Mouse (Mus musculus) left cerebral cortex, adult 2 months (tissue): ENCODE measurements around the gene Camta1. TPM values are rescaled to one million over a fixed set of nuclear protein-coding genes. Genes with fewer than 3 reads are reported as not detected.
A peak's percentile ranks its signal among the peaks of the same experiment; 100 is the strongest.

Experiments used
- DNase-seq, 2 experiments: peaks; one replicate each; pipeline ENCODE4 v3.0.0; 2021 to 2022; ENCODE audit warnings: low spot score in 2 of 2, mixed read lengths in 1 of 2; ENCODE audit errors: extremely low spot score in 1 of 2
- H3K27ac ChIP-seq: fragments of 200-600 bp; 2 replicates; pipeline ENCODE4 v1.8.1; 2022
- H3K4me3 ChIP-seq: fragments of 200-600 bp; 2 replicates; pipeline ENCODE4 v1.8.1; 2022
- CTCF ChIP-seq: fragments of 200-600 bp; IDR thresholded peaks from 2 replicates; pipeline ENCODE4 v1.8.1; 2022; ENCODE audit warnings: antibody characterized with exemption, mild to moderate bottlenecking, moderate library complexity
- intact Hi-C: fragments of 180-260 bp; cut with DNase I; formaldehyde crosslinking; loops from one replicate; pipeline ENCODE4 v1.15.1; 2025
- total RNA-seq, 2 experiments: library from RNA; stranded (reverse); gene quantifications; 2 replicates each; pipeline ENCODE4 v1.2.3; 2021

Gene Camta1
- total RNA-seq, 2 experiments from 2014 or later, result 242 to 255 TPM

DNA sequence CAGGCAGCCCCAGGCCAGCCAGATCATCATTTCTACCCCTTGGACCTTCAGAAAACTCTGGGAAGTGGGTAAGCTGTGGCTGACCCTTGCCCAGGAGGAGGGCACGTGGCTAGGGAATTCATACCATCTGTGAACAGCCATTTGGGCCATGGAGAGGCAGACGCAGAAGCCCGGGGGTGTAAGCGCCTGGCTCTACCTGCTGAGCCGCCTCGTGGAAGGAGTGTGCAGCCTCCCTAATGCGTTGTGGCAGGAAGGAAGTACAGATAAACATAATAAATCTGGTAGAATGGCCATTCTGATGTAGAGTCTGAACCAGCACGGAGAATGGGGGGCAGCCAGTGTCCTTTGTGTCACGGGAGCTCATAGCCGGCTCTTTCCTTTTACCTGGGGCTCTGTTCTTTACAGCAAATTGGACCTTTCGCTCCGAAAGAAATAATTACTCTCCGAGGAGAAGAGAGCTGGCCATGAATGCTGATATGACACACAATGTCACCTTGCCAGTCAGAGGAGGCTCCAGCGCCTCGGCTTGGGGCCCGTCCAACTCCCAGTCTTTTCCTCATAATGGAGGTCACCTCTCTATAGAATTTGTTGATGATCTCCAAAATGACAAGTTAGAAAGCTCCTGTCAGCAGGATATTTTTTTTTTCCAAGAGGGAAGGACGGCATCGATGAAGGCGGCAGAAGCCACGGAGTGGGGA lies 500.6 kb downstream of the Camta1 start:
- Histone ChIP-seq H3K27ac (no peak overlapping the region), H3K4me3 (no peak overlapping the region)
- intact Hi-C loops, result no loop called here
- no peak for TF ChIP-seq CTCF
- no peak for DNase-seq

DNA sequence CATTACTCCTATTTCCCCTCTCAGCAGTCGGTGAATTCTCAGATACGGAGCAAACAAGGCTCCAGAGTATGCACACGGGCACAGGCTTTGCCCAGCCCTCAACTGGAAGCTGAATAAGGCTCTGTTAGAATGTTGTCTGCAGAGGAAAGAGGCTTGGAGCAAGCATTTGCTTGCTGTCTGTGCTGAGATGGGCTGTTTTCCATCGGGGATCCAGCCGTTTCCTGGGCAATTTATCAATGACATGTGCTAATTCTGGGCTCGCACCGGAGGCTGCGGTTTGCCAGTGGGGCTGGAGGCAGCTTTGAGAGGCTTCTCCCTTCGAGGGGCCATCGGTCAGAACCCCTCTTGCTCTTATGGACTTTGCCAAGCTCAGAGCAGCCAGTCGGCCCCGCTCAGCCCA lies 506.2 kb downstream of the Camta1 start:
- DNase-seq, result no peak
- intact Hi-C loops, result no loop called here
- H3K4me3 ChIP-seq, result no peak overlapping the region
- no peak for TF ChIP-seq CTCF
- no peak overlapping the region for H3K27ac ChIP-seq

DNA sequence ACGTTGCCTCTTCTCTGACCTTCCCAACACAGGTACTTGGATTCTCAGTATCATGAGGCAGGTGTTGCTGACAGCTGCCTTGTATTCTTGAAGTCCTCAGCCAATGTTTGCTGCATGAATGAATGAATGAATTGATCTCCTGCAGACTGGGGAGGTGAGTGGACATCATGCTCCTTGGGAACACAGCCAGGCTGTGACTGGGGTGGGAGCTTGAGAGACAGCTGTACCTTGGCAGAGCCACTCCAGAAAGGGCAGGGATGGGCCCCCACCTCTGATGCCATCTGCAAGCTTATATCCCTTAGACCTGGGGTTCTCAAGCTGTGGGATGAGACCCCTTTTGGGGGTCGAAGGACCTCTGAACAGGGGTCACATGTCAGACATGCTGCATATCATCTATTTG lies 508.9 kb downstream of the Camta1 start:
- no peak overlapping the region for H3K27ac ChIP-seq
- DNase-seq, result no peak
- intact Hi-C loops, result no loop called here
- H3K4me3 ChIP-seq, result no peak overlapping the region
- no peak for TF ChIP-seq CTCF

DNA sequence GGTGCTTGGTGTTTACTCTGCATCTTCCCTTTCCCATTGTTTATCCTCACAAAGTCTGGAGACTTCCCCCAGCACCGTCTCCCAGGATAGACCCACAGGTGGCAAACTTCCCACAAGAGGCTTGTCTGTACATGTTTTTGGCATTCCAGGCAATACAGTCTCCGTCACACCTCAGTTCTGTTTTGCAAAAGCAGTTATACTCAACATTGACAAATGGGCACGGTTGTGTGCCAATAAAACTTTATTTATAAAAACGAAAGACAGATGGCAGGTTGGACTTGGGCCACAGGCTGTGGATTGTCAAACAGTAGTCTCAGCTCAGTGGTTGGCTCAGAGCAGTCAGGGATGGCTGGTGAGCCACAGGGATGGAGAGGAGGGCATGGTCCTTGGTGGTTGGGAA lies 509.4 kb downstream of the Camta1 start:
- TF ChIP-seq CTCF, result no peak
- no peak overlapping the region for H3K27ac ChIP-seq
- H3K4me3 ChIP-seq, result peak overlapping the region; percentile 24; the same call in 1 of the 2 replicates
- intact Hi-C loops, result no loop called here
- DNase-seq, result no peak

DNA sequence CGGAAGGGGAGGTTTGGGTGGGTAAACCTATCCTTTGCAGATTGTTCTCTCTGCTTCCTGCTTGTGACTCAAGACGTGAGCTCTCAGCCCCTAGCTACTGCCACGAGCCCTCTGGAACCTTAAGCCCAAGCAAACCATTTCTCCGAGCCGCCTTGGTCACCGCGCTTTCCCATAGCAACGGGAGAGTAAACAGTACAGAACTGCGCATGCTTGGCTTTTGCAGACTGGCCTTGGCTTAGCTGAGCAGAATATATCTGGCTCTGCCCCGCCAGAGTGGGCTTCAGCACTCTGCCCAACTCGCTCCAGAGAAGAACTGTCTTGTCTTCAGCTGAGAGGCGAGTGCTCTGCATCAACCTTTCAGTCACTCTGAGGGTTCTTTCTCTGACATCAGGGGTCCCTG lies 509.9 kb downstream of the Camta1 start:
- intact Hi-C loops, result no loop called here
- H3K27ac ChIP-seq, result no peak overlapping the region
- H3K4me3 ChIP-seq, result peak overlapping the region; percentile 24; the same call in 1 of the 2 replicates
- no peak for DNase-seq
- TF ChIP-seq CTCF, result no peak

DNA sequence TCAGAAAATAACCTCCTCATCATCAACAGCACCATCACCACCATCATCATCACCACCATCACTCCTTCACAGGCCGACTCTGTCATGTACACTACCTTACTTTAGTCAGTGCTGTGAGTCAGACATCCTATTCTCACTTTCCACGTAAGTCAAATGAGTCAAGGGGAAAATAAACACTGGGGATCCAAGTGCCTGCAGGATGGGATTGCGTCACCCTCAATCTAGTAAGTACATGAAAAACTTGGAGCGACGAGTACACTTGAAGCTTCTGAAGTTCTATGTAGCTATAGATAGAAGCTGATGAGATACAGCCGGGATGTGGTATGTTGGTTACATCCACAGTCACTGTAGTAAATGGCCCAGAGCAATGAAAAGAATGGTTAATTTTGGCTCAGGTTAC lies 514.1 kb downstream of the Camta1 start:
- intact Hi-C loops, result no loop called here
- DNase-seq, result no peak
- Histone ChIP-seq H3K4me3 (no peak overlapping the region), H3K27ac (no peak overlapping the region)
- no peak for TF ChIP-seq CTCF

DNA sequence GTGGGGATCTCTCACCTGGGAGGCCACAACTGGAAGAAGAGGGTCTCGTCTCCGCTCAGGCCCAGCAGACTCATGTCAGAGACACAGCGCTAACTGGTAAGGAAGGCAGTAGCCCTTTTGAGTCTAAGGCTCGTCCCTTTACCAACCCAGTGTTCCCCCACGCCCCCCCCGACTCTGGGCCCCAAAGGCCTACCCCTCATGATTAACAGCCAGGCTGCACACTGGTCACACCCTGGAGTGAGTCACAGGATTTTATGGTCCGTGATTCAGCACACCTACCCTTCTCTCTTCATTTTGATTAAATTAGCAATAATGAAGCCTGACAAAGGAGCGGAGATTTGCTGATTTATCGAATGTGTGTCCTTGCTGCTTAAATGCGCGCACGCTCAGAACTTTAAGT lies 515.0 kb downstream of the Camta1 start:
- Histone ChIP-seq H3K27ac (no peak overlapping the region), H3K4me3 (no peak overlapping the region)
- TF ChIP-seq CTCF, result no peak
- no peak for DNase-seq
- intact Hi-C loops, result no loop called here

DNA sequence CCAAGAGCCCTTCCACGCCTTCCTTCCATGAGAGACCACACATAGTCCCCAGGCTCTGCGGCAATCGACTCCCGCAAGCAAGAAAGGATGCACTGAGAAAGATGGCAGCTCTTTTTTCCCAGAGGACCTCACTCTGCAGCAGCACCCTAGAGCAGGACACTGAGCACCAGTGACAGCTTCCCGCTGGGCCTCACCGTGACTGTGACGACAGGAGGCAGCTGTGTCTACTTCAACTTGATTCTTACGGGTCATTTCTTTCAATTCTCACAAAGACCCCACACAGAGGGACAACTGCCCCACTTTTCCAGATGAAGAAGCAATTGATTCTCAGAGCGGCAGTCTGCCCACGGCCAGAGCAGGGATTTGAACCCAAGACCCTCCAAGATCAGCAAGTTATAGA lies 516.9 kb downstream of the Camta1 start:
- Histone ChIP-seq H3K27ac (no peak overlapping the region), H3K4me3 (no peak overlapping the region)
- TF ChIP-seq CTCF, result no peak
- no peak for DNase-seq
- intact Hi-C loops, result no loop called here

DNA sequence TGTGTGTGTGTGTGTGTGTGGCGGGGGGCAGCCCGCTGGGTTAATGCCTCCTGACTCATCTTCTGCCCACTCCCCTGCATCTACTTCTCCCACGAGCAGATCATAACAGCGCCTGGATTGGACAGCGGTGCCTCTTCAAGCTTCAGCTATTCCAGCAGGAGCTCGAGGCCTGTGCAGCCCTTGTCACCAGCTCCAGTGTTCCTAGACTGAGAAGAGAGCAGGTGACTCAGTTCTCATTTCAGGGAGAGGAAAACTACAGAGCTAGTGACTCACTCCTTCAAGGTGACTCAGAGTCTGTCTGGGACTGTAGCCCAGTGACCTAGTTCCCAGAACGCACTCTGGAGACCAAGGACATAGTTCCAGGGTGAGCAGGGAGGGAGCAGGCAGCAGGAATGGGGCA lies 522.3 kb downstream of the Camta1 start:
- peak; percentile 41 to 47 for DNase-seq
- TF ChIP-seq CTCF, result no peak
- Histone ChIP-seq H3K27ac (no peak overlapping the region), H3K4me3 (no peak overlapping the region)
- intact Hi-C loops, result loop anchor here (2.0 to 5.0 kb wide), 4 partner anchors 71 to 303 kb away; no protein-coding TSS in a partner anchor

DNA sequence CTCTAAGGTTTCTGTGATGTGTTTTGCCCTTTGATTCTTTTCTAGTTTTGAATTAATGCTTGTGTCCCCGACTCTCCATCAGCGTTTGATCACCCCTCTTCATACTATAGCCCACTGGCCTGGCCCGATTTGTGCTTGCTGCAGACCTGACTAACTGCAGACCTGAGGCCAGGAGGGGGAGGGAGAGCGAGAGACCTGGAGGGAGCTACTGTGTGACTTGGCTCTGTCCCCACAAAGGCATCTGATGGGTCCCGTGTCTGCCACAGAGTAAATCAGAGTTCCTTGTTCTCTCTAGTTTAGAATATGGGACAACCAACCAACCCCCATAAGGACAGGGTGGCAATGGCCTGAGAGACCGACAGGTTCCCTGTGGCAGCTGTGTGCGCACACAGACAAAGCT lies 522.7 kb downstream of the Camta1 start:
- Histone ChIP-seq H3K27ac (no peak overlapping the region), H3K4me3 (no peak overlapping the region)
- no peak for DNase-seq
- intact Hi-C loops, result loop anchor here (2.0 to 5.0 kb wide), 4 partner anchors 72 to 303 kb away; no protein-coding TSS in a partner anchor
- TF ChIP-seq CTCF, result no peak

DNA sequence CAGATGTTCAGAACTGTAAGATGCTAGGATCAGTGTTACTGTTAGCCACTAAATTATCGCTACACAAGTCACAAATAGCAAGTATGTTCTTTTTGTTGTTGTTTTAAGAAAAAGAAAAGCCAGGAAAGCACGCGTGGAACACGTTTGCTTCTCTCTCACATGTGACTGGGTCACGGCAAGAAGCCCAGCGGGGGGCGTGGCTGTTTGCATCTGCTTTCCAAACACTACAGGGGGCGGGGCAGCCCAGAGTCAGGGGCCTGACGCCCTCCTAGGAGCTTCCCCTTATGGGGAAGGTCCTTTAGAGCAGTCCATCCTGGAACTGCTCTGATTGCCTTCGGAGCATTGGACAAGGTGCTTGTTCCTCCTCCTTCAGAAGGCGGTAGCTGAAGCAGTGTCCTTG lies 524.1 kb downstream of the Camta1 start:
- no peak for TF ChIP-seq CTCF
- intact Hi-C loops, result loop anchor here (5.0 kb wide), 3 partner anchors 145 to 305 kb away; no protein-coding TSS in a partner anchor
- H3K4me3 ChIP-seq, result no peak overlapping the region
- H3K27ac ChIP-seq, result no peak overlapping the region
- DNase-seq, result no peak

DNA sequence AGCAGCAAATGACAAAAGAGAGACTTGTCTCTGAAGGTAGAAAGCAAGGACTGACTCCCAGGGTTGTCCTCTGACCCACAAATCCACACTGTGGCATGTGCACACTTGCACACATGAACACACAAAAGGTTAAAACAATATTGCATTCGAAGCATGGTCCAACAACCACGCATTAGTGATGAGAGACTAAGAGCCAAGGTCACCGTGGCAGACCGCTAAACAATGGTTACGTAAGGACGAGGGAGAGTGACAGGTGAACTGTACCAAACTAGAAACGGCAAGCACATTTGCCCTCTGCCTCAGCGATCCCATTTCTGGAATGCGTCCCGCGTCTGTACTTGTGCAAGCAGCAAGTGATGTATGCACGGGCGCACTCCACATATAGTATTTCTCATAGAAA lies 525.3 kb downstream of the Camta1 start:
- H3K4me3 ChIP-seq, result no peak overlapping the region
- no peak for DNase-seq
- intact Hi-C loops, result loop anchor here (5.0 kb wide), 3 partner anchors 146 to 306 kb away; no protein-coding TSS in a partner anchor
- H3K27ac ChIP-seq, result no peak overlapping the region
- TF ChIP-seq CTCF, result no peak
